Mouse (Mus musculus): ENCODE results near the gene Igfbp5. TPM values are rescaled to one million over a fixed set of nuclear protein-coding genes. Genes with fewer than 3 reads are reported as not detected.

Gene Igfbp5
- total RNA-seq, 2 experiments from 2014 or later: 2.3 to 2.5 TPM

- no peak for ATAC-seq (replicated peaks; ENCODE audit: low FRiP score, poor library complexity, severe bottlenecking)
Observed at GRCm38 (mm10) chr1:72869681-72870614, 4.7 kb downstream of the Igfbp5 start.

GRCm38 (mm10) chr1:72869275-72869674 is 5.4 kb downstream of the Igfbp5 start:
- no peak for ATAC-seq (replicated peaks; ENCODE audit: low FRiP score, poor library complexity, severe bottlenecking)

GRCm38 (mm10) chr1:72868429-72869215 is 6.1 kb downstream of the Igfbp5 start:
- ATAC-seq (replicated peaks; ENCODE audit: low FRiP score, poor library complexity, severe bottlenecking): no peak

- no peak for ATAC-seq (replicated peaks; ENCODE audit: low FRiP score, poor library complexity, severe bottlenecking)
Observed at GRCm38 (mm10) chr1:72867346-72867745, 7.3 kb downstream of the Igfbp5 start.

GRCm38 (mm10) chr1:72866417-72866816 is 8.3 kb downstream of the Igfbp5 start:
- ATAC-seq (replicated peaks; ENCODE audit: low FRiP score, poor library complexity, severe bottlenecking): no peak

GRCm38 (mm10) chr1:72865900-72866299 is 8.8 kb downstream of the Igfbp5 start:
- ATAC-seq (replicated peaks; ENCODE audit: low FRiP score, poor library complexity, severe bottlenecking): no peak; the same call in 1 of the 2 replicates

GRCm38 (mm10) chr1:72864272-72864671 is 10.4 kb downstream of the Igfbp5 start:
- no peak for ATAC-seq (replicated peaks; ENCODE audit: low FRiP score, poor library complexity, severe bottlenecking)

GRCm38 (mm10) chr1:72863692-72864091 is 11.0 kb downstream of the Igfbp5 start:
- no peak for ATAC-seq (replicated peaks; ENCODE audit: low FRiP score, poor library complexity, severe bottlenecking)

- no peak for ATAC-seq (replicated peaks; ENCODE audit: low FRiP score, poor library complexity, severe bottlenecking)
Observed at GRCm38 (mm10) chr1:72862248-72862647, 12.4 kb downstream of the Igfbp5 start.

GRCm38 (mm10) chr1:72861702-72862101 is 13.0 kb downstream of the Igfbp5 start:
- no peak for ATAC-seq (replicated peaks; ENCODE audit: low FRiP score, poor library complexity, severe bottlenecking)

- no peak for ATAC-seq (replicated peaks; ENCODE audit: low FRiP score, poor library complexity, severe bottlenecking)
Observed at GRCm38 (mm10) chr1:72860502-72860901, 14.2 kb downstream of the Igfbp5 start.

- ATAC-seq (replicated peaks; ENCODE audit: low FRiP score, poor library complexity, severe bottlenecking): no peak
Observed at GRCm38 (mm10) chr1:72859963-72860362, 14.7 kb downstream of the Igfbp5 start.

GRCm38 (mm10) chr1:72858874-72859273 is 15.8 kb downstream of the Igfbp5 start:
- ATAC-seq (replicated peaks; ENCODE audit: low FRiP score, poor library complexity, severe bottlenecking): no peak

GRCm38 (mm10) chr1:72858286-72858685 is 16.4 kb downstream of the Igfbp5 start:
- ATAC-seq (replicated peaks; ENCODE audit: low FRiP score, poor library complexity, severe bottlenecking): no peak

- ATAC-seq (replicated peaks; ENCODE audit: low FRiP score, poor library complexity, severe bottlenecking): no peak
Observed at GRCm38 (mm10) chr1:72857631-72858030, 17.1 kb downstream of the Igfbp5 start.

GRCm38 (mm10) chr1:72857142-72857541 is 17.5 kb downstream of the Igfbp5 start:
- ATAC-seq (replicated peaks; ENCODE audit: low FRiP score, poor library complexity, severe bottlenecking): no peak

- ATAC-seq (replicated peaks; ENCODE audit: low FRiP score, poor library complexity, severe bottlenecking): no peak
Observed at GRCm38 (mm10) chr1:72856209-72856909, 18.3 kb downstream of the Igfbp5 start.

- ATAC-seq (replicated peaks; ENCODE audit: low FRiP score, poor library complexity, severe bottlenecking): no peak
Observed at GRCm38 (mm10) chr1:72855729-72856128, 19.0 kb downstream of the Igfbp5 start.

GRCm38 (mm10) chr1:72854337-72855237 is 20.1 kb downstream of the Igfbp5 start:
- no peak for ATAC-seq (replicated peaks; ENCODE audit: low FRiP score, poor library complexity, severe bottlenecking)

Measured in erythroblast, adult 5-6 weeks (primary cell).